Mouse (Mus musculus) spleen, adult 18-20 months (tissue): Measurements from ENCODE around the gene Il22ra2.
A peak's percentile ranks its signal among the peaks of the same experiment; 100 is the strongest.

Experiments
- DNase-seq, 2 experiments: peaks; one replicate each; pipeline ENCODE4 v3.0.0; 2022; ENCODE audit warnings: mixed read lengths in 2 of 2

Gene Il22ra2

DNA sequence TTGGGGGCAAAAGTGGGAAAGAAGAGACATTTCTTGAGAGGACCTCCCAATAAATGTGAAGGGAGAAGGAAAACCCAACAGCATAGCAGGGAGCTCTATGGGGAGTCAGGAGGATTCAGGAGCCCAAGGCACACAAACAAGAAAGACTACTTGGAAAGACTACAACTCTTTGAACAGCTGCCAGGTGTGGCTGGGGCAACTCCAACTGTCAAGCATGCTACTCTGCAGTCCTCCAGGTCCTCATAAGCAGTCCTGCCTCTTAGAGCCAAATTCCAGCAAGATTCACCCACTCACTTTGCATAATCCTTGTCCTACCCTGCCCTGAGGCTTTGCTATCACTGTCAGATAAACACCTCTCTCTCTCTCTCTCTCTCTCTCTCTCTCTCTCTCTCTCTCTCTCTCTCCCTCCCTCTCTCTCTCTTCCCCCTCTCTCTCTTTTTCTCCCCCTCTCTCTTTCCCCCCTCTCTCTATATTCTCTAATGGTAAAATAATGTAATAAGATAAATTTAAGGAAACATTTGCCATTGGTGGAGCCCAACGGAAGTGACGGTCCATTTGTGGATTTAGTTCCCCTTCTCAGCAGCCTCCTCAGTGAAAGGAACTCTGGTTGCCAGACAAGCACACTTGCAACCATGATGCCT, at the start of gene Il22ra2:
Il22ra2 (plus strand) TSS at position 591 of the 641 bp plus-strand sequence.
- DNase-seq: no peak

DNA sequence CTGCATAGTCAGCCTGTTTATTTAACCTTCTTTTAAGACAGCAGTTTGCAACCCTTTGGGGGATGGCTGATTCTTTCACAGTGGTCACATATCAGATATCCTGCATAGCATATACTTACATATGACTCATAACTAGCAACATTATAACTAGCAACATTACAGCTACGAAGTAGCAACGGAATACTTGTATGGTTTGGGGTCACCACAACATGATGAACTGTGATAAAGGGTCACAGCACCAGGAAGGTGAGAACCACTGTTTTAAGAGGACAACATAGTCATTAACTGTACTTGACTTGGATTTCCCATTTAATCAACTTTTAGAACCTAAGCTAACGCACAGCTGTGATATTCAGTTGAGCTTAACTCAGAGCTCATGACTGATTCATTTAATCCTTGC, 44.2 kb upstream of the Il22ra2 start:
- no peak for DNase-seq

DNA sequence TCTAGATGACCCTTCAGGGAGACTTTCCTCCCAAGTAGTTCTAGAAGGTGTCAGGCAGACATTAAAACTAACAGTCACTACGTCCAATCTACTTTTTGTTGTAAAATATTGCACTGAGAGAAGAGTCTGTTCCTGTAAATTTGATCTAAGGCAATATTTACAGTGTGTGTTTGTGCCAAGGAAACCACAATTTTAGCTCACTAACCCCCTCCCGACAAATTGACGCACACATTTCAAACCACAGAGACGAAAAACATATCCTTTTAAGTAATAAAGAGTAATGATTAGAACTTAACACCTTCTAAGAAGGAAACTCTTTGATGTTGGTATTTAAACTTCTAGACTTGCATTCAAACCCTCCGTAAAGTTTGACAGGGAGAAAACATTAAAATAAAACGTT, 43.8 kb upstream of the Il22ra2 start:
- no peak for DNase-seq

DNA sequence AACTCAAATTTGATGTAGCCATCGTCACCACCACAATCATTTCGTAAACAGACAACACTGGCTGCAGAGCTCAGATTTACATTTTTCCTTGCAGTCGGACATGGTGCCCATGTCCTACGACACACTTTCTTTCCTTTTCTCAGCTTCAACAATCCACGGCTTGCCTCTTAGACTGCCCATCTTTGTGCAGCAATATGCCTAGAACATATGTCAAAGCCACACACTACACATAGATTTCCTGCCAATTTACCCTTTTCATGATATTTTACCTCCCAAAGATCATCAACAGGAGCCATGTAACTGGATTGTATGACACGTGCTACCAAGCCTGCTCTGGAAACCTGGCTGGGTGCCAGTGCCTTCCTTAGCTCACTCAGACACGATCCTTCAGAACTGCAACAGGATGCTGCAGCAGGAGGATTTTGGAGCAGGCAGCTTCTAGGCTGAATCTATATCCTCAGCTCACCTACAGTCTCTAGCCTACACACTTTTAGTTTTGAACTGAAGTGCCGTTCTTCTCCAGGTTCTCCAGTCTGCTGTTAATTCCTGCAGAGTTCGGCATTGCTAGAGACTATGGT, 43.3 kb upstream of the Il22ra2 start:
- no peak for DNase-seq

DNA sequence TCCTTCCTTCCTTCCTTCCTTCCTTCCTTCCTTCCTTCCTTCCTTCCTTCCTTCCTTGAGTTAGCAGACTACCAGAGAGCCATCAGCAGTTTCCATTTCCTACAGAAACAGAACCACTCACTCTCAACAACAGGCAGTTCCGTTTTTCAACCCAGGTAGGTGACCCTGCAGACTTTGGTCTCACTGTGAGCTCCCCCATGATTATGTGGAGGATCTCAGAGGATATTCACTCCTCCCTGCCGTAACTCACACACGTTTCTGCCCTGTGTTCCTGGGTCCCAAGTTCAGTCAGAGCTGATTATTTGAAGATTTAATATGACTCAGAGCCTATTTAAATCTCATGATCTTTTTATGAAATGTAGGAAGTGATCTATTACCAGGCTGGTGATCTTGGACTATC, 41.1 kb upstream of the Il22ra2 start:
- DNase-seq: no peak

DNA sequence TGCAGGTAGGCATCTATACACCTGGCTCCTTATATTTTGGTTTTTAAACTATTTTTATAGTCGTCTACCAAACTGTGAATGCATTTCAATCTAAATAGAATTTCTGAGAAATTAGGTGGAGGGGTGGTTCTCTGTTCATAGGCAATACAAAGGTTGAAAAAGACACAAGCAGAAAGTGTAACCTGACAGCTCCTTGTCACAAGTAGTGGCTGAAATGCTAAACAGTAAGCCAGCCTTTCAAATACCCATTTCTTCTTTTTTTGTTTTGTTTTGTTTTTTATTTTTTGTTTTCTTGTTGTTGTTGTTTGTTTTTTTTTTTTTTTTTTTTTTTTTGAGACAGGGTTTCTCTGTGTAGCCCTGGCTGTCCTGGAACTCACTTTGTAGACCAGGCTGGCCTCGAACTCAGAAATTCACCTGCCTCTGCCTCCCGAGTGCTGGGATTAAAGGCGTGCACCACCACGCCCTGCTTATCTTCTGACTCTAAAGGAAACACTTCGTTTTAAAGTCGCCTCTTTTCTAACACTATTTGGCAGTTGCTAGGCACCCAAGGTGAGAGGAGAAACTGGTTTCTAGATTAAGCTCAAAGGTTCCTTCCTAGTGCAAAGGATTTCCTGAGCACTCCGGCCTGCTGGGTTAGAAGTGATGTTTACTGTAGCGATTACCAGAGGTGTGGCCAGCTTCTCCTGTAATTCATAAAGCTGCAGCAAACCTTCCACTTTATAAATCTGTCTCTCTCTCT, 39.8 kb upstream of the Il22ra2 start:
- no peak for DNase-seq

DNA sequence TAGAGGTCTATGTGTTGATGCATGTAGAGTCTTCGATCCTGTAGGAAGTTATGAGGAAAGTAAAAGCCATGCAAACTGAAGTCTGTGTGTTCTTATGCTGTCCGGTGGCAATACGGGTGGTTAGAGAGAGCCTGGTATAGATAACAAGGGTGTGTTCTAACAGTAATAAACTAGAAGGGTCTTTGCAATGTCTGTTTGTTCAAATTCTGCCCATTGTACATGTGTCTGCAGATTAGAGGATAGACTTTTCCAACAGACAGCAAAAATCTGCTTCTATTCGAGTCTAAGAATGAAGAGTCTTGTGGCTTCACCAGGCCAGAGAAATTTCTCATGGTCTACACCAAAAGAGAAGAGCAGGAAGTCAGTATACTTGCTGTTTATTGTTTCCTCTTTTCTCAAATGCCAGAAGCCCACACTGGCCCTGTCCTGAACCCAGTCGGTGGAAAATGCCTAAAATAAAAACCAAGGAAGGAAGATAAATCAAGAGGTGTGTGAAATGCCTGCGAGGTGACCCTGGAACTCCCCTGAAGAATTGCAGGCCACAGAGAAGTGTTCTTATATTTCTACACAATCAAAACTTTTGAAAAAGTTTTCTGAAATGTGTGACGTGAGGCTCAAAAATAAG, 38.9 kb upstream of the Il22ra2 start:
- DNase-seq: no peak

DNA sequence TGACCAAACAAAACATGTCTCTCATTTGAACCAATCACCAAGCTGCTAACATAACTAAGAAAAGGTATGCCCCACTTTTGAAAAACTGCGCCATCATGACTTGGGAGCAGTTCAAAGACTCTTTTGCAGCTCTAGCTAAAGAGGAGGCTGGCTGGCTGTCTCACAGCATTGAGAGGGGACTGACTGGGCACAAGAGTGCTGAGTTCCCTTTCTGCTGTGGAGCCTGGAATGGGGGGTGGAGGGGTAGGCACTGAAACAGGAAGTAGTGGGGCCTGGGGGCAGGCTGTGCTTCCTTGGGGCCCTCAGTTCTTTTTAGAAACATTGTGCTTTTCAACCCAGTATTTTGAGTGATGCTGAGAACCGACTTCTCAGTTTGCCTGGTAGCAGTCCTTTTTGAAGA, 37.7 kb upstream of the Il22ra2 start:
- peak; percentile 53 to 62 for DNase-seq

DNA sequence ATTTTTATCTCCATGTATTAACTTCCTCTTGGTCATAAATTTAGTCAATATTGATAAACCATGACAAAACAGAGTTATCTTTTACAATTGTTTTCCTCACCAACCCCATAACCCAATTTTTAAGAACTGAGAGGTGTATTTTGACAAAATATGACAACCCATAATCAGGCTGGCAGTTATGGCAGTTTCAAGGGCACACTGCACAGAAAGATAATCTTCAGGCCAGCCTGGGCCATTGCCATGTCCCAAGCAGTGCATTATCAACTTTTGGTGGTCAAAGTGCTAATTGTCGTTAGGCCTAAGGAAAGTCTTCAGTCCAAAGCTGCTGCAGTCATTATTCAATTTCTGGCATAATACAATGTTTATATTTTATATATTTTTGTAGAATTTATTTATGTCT, 37.0 kb upstream of the Il22ra2 start:
- no peak for DNase-seq

DNA sequence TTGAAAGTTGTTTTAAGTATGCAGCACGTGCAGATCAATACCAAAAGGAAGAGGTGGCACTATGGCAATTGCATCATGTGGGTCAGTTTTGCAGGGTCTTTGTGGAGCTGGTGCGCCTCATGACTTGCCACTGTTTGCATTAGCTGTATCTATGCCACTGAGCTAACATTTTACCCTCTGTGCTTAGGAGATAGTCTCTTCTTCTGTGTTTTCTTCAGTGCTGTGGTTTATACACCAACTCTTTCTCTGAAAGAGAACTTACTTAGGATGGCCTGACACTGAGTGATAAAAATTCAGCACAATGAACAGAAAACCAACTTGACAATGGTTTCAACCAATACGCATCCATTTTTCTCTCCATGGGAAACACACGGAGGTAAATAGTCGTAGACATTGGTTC, 35.9 kb upstream of the Il22ra2 start:
- DNase-seq: no peak

DNA sequence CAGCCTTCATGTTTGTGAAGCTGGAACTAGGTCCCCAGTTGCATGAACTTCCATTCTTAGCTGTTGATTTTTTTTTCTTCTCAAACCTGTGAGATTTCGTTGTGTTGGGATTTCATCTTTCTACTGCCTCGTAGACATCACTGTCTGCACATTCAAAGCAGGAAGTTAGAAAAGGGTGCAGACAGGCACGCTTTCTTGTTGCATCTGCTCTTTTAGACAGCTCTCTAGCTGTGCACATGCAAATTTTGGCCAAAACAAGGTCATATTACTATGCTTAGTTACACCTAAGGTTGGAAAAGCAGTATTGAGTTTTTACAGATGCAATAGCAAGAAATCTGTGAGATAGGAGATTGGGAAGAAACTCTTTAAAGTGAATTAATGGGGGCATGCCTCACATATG, 34.5 kb upstream of the Il22ra2 start:
- no peak for DNase-seq

DNA sequence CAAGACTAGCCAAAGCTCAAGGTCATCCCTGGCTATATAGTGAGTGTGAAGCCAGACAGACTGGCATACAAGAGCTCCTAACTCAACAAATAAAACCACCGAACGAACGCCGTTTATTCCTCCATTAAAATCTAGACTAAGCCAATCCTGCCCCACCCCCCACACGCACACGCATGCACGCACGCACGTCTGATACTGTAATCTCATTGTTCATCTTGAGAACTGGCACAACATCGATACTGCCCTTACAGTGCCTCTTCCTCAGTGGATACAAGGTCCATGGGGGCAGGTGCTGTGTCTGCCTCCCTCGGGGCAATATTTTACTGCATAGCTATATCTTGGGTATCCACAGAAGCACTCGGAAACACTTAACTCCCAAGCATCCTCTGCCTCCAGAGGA, 32.2 kb upstream of the Il22ra2 start:
- no peak for DNase-seq

DNA sequence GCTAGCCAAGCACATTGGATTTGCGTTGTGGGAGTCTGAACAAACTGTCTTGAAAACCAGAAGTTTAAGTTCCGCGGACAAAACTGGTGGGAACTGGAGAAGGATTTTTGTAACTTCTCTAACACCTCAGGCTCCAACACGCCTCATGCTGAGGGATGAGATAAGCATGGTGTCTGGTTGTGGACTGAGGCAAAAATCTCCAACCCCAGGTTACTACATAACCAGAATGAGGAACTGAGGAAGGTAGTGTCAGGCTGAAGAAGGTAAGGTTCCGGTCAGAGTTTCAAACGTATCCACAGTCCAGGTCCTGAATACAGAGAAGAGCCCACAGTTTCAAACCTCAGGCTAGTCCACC, 30.5 kb upstream of the Il22ra2 start:
- no peak for DNase-seq

DNA sequence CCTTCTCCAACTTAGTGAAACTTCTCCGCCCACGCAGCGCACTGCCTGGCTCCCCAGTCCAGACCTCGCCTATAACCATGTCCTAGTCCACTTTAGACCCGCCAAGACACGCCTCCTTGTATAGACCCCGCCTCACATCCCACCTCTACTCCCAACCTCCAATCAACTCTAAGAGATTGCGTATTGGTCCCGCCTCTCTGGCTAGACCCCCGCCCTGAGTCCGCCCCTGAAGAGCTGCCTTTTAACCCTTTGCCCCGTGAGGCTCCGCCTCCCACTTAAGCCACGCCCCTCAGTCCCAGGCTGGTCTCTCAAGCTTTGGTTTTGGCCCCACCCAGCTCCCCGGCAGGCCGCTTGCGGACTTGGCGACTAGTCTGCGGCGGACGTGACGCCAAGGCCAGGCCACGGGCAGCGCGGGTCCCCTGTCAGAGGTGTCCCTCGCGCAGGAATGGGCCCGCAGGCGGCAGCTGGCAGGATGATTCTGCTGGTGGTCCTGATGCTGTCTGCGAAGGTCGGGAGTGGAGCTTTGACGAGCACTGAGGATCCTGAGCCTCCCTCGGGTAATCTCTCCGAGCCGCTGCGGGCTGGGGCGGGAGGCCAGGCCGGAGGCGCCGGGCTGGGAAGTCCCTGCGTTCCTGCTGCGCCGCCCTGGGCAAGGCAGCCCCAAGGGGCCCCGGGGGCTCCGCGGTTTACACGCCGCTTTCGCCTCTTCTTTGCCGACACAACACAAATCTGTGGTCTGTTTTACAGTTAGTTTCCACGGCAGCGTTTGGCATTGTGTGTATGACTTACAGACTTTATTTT, 30.0 kb upstream of the Il22ra2 start, which contains the start of gene Ifngr1:
Ifngr1 (plus strand) TSS at position 309 of the 801 bp plus-strand sequence.
- peak; percentile 100 for DNase-seq

DNA sequence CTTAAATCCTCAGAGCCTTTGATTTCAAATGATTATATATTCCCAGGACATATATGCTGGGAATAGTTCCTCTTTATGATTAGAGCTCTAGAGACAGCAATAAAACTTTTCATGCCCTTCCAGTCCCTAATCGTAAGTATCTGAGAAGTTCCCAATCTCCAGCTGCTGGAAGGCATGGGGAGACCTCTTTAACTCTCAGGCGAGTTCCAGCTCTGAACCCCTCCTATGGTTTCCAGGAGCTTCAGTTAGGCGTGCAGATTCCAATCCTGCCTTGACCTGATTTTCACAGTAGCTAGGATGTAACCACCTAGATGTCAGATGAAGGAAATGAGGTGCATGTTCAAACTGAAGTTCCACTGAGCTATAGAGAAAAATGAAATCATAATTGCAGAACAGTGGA, 29.2 kb upstream of the Il22ra2 start:
- no peak for DNase-seq

DNA sequence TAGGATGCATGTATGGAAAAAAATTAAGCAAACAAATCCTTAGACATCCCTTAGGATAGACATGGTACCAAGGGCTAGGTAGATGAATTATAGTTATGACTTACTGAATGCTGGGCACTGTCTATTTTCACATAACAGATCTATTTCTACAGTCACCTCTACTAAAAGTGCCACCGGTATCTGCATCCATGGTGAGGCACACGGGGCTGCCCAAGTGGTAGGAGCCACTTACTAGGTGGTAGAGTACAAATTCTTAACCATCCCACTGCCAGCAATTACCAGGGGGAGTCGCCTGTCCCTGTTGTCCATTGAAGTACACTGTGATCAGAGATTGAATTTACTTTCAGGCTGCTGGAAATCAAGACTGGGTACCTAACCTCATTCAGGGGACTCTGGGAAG, 28.5 kb upstream of the Il22ra2 start:
- DNase-seq: no peak

DNA sequence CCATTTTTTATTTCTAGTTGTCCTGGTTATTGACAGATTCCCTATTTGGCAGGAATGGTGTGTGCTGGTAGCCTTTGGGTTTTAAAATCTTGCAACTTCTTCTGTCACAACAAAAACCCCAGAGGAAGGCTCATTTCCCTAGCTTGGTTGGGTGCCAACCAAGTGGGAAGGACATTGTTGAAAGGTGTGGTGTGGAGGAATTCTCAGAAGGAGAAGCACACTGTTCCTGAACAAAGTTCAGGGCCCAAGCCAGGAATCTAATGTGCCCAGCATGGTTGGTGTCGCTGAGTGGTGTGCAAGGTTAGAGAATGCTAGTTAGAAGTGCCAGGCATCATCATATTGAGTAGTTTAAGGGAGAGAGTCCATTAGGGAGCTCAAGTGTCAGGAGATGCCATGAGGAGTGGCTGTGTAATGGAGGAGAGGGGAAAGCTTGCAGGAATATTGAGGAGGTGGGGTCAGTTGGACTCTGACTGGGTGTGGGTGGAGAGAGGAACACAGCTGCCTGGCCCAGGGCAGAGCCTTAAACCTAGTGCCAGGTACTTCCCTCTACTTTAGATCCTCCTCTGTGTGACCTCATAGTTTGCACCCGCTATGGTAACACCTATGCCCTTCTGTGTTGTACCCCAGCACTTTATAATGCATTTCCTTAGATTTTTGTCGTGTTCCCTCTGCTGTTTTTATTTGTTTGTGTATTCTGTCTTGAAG, 27.4 kb upstream of the Il22ra2 start:
- no peak for DNase-seq

DNA sequence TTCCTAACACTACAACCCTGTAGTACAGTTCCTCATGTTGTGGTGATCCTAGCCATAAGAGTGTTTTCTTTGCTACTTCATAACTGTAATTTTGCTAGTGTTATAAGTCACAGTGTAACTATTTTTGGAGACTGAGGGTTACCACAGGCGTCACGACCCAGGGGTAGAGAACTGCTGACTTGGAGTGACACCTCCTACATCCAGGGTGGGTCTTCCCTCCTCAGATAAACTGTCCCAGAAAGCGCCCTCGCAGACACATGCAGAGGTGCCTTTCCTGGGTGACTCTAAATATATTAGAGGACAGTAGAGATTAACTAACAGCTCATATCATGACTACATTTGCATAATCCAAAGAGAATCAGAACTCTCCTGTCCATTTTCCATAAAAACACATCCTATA, 24.9 kb upstream of the Il22ra2 start:
- DNase-seq: no peak

DNA sequence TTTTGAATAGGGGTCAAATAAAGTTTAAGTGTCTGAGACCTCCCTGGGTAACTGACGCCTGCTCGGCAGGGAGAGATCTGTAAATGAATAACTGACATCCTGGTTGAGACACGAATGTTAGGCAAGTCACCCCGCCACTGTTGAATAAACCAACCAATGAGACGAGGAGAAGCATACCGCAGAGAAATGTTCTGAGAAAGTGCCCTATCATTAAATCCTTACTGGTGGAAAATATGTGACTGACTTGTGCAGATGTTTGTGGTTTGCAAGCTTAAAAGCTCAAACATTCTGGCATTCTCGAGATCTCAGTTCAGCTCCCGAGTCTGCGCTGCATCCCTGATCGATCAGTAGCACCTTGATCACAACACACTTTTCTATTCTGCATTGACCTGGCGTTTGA, 23.7 kb upstream of the Il22ra2 start:
- DNase-seq: no peak

DNA sequence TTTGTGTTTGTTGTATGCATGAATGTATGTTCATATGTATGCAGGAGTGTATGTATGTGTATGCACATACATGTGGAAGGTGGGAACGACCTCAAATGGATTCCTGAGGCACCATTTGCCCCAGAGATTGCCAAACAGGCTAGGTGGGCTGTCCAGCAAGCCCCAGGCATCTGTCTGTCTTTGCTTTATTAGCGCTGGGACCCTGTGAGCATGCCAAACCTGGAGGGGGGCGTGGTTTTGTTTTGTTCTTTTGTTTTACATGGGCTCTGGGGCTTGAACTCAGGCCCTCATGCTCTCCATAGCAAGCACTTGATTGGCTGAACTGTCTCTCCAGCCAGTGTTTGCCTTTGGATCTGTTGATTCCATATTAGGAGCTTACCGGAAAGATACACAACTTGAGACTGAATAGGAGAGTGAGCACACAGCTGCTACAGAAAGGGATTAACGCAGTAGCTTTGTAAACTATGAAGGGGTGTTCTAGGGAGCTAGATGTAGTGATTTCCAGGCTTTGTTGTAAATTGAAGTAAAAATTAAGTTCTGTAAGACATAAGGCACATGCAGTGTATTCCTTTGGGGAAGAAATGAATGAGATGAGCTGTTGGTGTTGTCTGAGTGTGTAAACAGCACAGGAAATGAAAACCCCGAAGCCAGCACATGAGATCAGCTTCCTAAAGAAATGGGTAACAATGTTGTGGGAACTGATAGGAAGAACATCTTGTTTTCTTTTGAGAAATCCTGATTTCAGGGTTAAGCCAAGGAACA, 22.3 kb upstream of the Il22ra2 start:
- no peak for DNase-seq

DNA sequence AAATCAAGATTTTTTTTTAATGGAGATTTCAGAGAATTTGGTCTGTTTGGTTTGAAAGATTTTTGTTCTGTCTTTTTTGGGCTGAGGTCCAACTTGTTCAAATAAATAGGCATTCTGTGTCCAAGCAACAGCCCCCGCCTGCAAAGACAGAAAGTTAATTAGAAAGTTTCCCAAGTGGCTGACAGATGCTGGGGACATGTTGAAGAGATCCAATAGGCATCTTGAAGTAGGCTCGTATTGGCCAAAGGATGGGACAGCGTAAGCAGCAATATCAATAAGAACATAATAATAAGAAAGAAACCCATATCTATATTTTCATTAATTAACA, 21.7 kb upstream of the Il22ra2 start:
- DNase-seq: no peak

DNA sequence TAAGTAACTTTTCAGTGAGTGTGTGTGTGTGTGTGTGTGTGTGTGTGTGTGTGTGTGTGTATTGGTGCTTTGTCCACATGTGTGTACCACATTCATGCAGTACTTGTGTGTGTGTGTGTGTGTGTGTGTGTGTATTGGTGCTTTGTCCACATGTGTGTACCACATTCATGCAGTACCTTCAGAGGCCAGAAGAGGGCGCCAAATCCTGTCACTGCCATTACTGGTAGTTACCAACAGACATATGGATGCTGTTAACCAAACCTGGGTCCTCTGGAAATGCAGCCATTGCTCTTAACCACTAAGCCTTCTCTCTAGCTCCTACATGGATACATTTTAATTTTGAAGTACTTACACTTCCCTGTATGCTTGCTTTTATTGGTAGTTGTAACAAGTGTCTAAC, 20.3 kb upstream of the Il22ra2 start:
- DNase-seq: peak; percentile 29 to 67
